Mouse (Mus musculus): ENCODE data around the gene Sc5d. TPM values are rescaled to one million over a fixed set of nuclear protein-coding genes. Genes with fewer than 3 reads are reported as not detected.

Sc5d gene
- polyA plus RNA-seq, 1 experiment: not detected

DNA sequence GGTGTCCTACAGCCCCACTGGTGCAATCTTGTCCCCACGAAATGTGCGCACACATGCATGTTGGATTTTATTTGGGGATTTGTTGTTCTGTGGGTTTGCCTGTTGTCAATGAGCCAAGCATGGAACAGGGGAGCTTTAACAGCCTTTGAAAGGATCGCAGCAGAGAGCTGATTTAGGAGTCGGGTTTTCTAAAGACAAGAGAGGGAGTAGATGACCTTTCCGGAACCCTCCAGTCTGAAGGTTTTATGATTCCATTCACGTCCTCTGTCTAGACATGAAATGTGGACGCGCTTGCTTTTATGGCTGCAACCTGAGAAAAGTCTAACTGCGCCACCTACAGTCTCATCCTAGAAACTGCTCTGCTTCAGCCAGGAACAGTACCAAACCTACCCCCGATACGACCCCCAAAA lies 23.5 kb downstream of the Sc5d start:
- TF ChIP-seq POLR2A (IDR thresholded peaks at IDR 0.05; ENCODE audit: insufficient read depth, low read depth, low read length) (no peak), CTCF (IDR thresholded peaks at IDR 0.05; ENCODE audit: insufficient read depth, low read depth, low read length) (no peak)
- WGBS: 8% methylated on average over 11 of the region's 11 CpGs
- Histone ChIP-seq H3K4me3 (ENCODE audit: insufficient read depth, low read depth, low read length) (no peak overlapping the region), H3K27ac (ENCODE audit: insufficient read depth, low read depth, low read length) (no peak overlapping the region), H3K4me1 (ENCODE audit: control insufficient read depth, insufficient read depth, low read length) (peaks cover 4% of the 10 kb centered on the region)

DNA sequence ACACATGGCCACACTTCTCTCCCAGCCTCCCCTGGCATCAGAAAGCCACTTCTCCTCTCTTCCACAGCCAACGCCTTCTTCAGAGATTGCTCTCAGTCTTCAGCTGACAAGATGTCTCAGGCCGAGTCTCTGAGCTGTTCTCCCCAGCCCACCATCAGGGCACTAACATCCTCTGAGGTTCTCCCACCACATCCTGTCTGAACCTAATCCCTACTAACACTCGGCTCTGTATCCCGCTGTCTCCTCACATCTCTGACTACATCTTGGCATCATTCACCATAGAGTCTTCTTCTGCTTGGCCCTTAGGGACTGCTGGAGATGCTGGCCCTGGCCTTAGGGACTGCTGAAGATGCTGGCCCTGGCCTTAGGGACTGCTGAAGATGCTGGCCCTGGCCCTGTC lies 25.2 kb downstream of the Sc5d start:
- Histone ChIP-seq H3K4me3 (ENCODE audit: insufficient read depth, low read depth, low read length) (no peak overlapping the region), H3K27ac (ENCODE audit: insufficient read depth, low read depth, low read length) (no peak overlapping the region), H3K4me1 (ENCODE audit: control insufficient read depth, insufficient read depth, low read length) (peaks cover 4% of the 10 kb centered on the region)
- 93% methylated on average over 4 of the region's 4 CpGs for WGBS
- no peak for TF ChIP-seq POLR2A (IDR thresholded peaks at IDR 0.05; ENCODE audit: insufficient read depth, low read depth, low read length)
- TF ChIP-seq CTCF (IDR thresholded peaks at IDR 0.05; ENCODE audit: insufficient read depth, low read depth, low read length): no peak

DNA sequence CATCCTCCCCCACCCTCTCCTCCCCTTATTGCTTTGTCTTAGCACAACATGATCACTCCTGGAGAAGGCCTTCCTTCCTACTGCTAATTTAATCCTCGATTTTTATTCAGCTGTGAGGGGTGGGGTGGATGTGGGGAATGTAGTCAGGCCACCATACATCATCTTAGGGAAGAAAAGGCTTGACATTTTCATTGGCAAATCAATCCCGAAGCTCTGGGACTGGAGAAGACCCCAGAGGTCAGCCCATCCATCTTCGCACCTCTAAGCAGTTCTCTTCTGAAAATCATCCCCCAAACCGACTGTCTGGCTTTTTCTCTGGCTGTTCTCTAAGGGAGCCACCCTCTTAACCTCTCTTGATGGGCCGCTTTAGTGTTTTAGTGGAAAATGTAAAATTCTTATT lies 32.9 kb downstream of the Sc5d start:
- WGBS: 77% methylated on average over 5 of the region's 5 CpGs
- Histone ChIP-seq H3K4me1 (ENCODE audit: control insufficient read depth, insufficient read depth, low read length) (peaks cover 6% of the 10 kb centered on the region), H3K4me3 (ENCODE audit: insufficient read depth, low read depth, low read length) (no peak overlapping the region), H3K27ac (ENCODE audit: insufficient read depth, low read depth, low read length) (no peak overlapping the region)
- no peak for TF ChIP-seq CTCF (IDR thresholded peaks at IDR 0.05; ENCODE audit: insufficient read depth, low read depth, low read length)

DNA sequence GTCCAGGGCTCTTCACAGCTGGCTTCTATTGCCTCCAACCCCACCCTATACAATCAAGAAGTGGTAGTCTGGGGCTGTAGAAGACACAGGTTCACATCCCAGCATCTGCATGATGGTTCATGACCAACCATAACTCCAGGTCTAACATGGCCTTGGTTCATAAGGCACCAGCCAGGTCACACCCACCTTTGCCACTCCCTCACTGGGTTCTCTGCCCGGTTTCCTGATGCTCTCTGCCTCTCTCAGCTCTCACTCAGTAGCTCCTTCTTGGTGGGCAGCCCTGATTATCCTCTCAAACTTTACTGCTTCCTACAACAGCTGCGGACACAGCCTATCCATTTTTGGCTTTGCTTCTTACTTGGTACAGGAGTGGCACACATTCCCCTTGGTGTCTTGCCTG lies 33.7 kb downstream of the Sc5d start:
- H3K4me1 ChIP-seq (ENCODE audit: control insufficient read depth, insufficient read depth, low read length): peaks cover 6% of the 10 kb centered on the region
- H3K27ac ChIP-seq (ENCODE audit: insufficient read depth, low read depth, low read length): no peak overlapping the region
- no peak overlapping the region for H3K4me3 ChIP-seq (ENCODE audit: insufficient read depth, low read depth, low read length)
- WGBS: 91% methylated on average over 2 of the region's 2 CpGs
- TF ChIP-seq CTCF (IDR thresholded peaks at IDR 0.05; ENCODE audit: insufficient read depth, low read depth, low read length) (no peak), POLR2A (IDR thresholded peaks at IDR 0.05; ENCODE audit: insufficient read depth, low read depth, low read length) (no peak)

DNA sequence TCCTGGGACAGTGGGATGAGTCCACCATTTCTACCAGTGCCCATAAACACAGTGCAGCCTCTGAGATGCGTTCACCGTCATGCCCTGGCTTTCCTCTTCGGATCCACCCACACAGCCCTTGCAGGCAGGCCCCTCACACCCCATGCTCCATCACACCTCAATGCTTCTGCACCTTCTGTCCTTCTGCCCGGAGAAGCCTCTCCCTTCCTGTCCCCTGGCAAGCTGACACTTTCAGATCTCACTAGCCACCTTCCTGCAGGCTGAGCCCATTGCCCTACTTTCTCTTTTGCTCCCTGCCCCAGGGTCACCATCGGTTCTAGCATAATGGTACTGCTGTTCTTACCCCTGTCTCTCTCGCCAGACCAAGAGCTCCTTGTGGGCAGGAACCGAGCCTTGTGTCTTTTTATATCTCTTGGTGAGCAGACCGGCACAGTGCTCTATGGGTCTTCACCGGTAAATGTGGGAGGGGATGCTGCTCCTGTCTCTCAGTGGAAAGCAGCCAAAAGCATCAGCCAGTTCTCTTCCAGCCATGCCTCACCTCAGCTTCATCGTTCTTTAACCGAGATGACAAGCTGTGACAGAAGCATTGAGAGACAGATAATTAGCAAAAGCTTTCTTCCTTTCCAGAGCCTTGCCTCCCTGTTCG lies 34.5 kb downstream of the Sc5d start:
- TF ChIP-seq POLR2A (IDR thresholded peaks at IDR 0.05; ENCODE audit: insufficient read depth, low read depth, low read length) (no peak), CTCF (IDR thresholded peaks at IDR 0.05; ENCODE audit: insufficient read depth, low read depth, low read length) (no peak)
- 57% methylated on average over 12 of the region's 12 CpGs for WGBS
- H3K4me1 ChIP-seq (ENCODE audit: control insufficient read depth, insufficient read depth, low read length): peaks cover 6% of the 10 kb centered on the region
- no peak overlapping the region for H3K4me3 ChIP-seq (ENCODE audit: insufficient read depth, low read depth, low read length)
- H3K27ac ChIP-seq (ENCODE audit: insufficient read depth, low read depth, low read length): no peak overlapping the region

DNA sequence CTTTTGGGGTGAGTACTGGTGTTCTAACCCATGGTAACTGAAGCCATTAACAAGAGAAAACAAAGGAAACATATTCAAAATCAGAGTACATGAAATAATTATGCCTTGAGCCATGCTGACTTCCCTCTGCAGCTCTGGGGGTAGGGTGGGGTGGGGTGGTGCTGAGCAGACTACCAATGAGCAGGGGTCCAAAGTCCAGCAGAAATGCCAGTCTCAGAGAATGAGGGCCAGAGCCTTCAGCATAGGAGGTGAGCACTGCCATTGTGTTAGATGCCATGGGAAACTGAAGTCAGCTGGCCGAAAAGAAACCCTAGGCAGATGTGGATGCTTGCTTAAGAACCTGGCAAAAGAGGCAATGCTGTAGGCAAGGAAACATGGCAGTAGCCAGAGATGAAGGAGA lies 36.3 kb downstream of the Sc5d start:
- Histone ChIP-seq H3K4me3 (ENCODE audit: insufficient read depth, low read depth, low read length) (no peak overlapping the region), H3K27ac (ENCODE audit: insufficient read depth, low read depth, low read length) (no peak overlapping the region), H3K4me1 (ENCODE audit: control insufficient read depth, insufficient read depth, low read length) (peaks cover 6% of the 10 kb centered on the region)
- WGBS: 93% methylated on average over 1 of the region's 1 CpGs
- TF ChIP-seq POLR2A (IDR thresholded peaks at IDR 0.05; ENCODE audit: insufficient read depth, low read depth, low read length) (no peak), CTCF (IDR thresholded peaks at IDR 0.05; ENCODE audit: insufficient read depth, low read depth, low read length) (no peak)

DNA sequence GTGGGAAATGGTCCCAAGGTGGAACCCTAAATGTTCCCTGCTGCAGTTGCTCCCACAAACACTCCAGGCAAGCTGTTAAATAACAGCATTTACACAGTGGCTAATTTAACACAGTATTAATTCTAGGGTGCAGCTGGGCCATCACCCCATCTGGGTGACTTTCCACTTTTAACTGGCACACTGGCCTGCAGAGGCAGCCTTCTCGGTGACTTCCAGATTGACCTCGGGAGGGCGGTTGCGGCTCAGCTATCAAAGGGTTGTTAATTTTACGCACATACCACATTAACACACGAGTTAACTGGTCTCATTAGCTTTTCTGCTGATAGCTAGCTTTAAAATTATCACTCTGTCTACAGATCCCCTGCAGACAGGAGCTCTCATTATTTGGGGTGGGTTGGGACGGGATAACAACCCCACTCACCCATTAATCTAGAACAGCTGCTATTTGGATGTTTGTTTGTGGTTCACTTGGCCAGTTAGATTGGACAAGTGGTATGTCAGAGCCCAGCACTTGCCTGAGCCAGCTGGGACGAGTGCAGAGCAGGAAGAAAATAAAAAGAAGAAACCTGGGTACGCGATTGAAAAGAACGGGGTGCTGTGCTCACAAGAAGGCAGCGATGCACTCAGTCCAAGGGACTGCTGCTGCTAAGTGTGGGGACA lies 44.9 kb downstream of the Sc5d start:
- Histone ChIP-seq H3K4me3 (ENCODE audit: insufficient read depth, low read depth, low read length) (no peak overlapping the region), H3K4me1 (ENCODE audit: control insufficient read depth, insufficient read depth, low read length) (peaks cover 24% of the 10 kb centered on the region), H3K27ac (ENCODE audit: insufficient read depth, low read depth, low read length) (peak overlapping the region; percentile 89)
- no peak for TF ChIP-seq CTCF (IDR thresholded peaks at IDR 0.05; ENCODE audit: insufficient read depth, low read depth, low read length)
- TF ChIP-seq POLR2A (IDR thresholded peaks at IDR 0.05; ENCODE audit: insufficient read depth, low read depth, low read length): no peak
- WGBS: 21% methylated on average over 12 of the region's 12 CpGs

DNA sequence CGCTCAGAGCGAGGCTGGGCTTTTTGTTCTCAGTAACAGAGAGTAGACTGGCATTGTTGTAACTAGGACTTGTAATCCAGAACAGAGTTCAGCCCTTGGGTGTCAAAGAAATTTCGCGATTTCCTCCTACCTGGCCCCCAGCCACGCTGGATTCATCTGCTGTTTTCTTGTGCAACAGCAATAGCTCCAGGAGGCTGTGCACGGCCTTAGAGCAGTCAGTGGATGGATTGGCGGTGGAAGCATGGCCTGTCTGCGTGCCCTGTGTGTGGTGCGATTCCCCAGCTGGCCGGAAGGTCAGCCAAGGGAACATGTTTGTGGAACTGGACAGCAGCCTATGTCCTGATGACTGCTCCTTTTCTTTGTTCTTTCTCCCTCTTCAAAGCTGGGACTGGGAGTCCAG lies 46.4 kb downstream of the Sc5d start:
- H3K4me1 ChIP-seq (ENCODE audit: control insufficient read depth, insufficient read depth, low read length): peaks cover 24% of the 10 kb centered on the region
- H3K4me3 ChIP-seq (ENCODE audit: insufficient read depth, low read depth, low read length): no peak overlapping the region
- no peak overlapping the region for H3K27ac ChIP-seq (ENCODE audit: insufficient read depth, low read depth, low read length)
- 58% methylated on average over 10 of the region's 10 CpGs for WGBS
- TF ChIP-seq CTCF (IDR thresholded peaks at IDR 0.05; ENCODE audit: insufficient read depth, low read depth, low read length) (no peak), POLR2A (IDR thresholded peaks at IDR 0.05; ENCODE audit: insufficient read depth, low read depth, low read length) (no peak)

DNA sequence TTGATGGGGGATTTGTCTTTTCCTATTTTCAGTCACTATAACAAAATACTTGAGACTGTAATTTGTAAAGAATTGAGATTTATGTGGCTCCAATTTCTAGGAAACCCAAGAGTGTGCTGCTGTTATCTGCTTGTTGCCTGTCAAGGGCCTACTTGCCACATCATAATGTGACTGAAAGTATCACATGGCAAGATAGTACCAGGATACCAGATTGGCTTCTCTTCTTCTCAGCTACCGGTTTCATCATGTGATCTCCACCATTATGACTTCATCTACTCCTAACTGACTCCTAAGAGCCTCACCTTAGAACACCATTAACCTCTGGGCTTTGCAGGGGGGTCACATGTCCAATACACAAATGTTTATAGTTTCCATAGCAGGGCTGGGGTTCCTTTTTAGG lies 49.9 kb downstream of the Sc5d start:
- TF ChIP-seq POLR2A (IDR thresholded peaks at IDR 0.05; ENCODE audit: insufficient read depth, low read depth, low read length) (no peak), CTCF (IDR thresholded peaks at IDR 0.05; ENCODE audit: insufficient read depth, low read depth, low read length) (no peak)
- Histone ChIP-seq H3K4me1 (ENCODE audit: control insufficient read depth, insufficient read depth, low read length) (peaks cover 13% of the 10 kb centered on the region), H3K27ac (ENCODE audit: insufficient read depth, low read depth, low read length) (no peak overlapping the region), H3K4me3 (ENCODE audit: insufficient read depth, low read depth, low read length) (no peak overlapping the region)
- 93% methylated on average over 1 of the region's 1 CpGs for WGBS
